Mouse (Mus musculus) spleen, adult 18-20 months (tissue): ENCODE measurements at regions not wholly inside any gene's neighbourhood (a gene's known extent, or its start where the extent isn't known, plus 50 kb on each side); places are given as distances from the start of the nearest gene placed in this dataset.

Experiments used
- DNase-seq, 2 experiments: peaks; one replicate each; pipeline ENCODE4 v3.0.0; 2022; ENCODE audit warnings: mixed read lengths in 2 of 2

- DNase-seq: no peak
These were observed 203.1 kb upstream of the Gm9833 start for GRCm38 (mm10) chr3:9884691-9885354.

- no peak for DNase-seq
These were observed 202.3 kb upstream of the Gm9833 start for GRCm38 (mm10) chr3:9885565-9885964.

- DNase-seq: no peak
These were observed 201.8 kb upstream of the Gm9833 start for GRCm38 (mm10) chr3:9886077-9886476.

- DNase-seq: peak; percentile 59 to 63
These were observed 200.9 kb upstream of the Gm9833 start for GRCm38 (mm10) chr3:9886765-9887626.

GRCm38 (mm10) chr3:9887627-9887994 lies 200.3 kb upstream of the Gm9833 start:
- no peak for DNase-seq

- no peak for DNase-seq
These were observed 199.9 kb upstream of the Gm9833 start for GRCm38 (mm10) chr3:9888051-9888450.

- peak in 1 of 2 experiments; percentile 28 for DNase-seq
These were observed 194.9 kb upstream of the Gm9833 start for GRCm38 (mm10) chr3:9892884-9893494.

GRCm38 (mm10) chr3:9895396-9896135 lies 192.3 kb upstream of the Gm9833 start:
- DNase-seq: peak; percentile 33 to 49

- no peak for DNase-seq
These were observed 191.6 kb upstream of the Gm9833 start for GRCm38 (mm10) chr3:9896303-9896702.

GRCm38 (mm10) chr3:9901663-9902062 lies 186.2 kb upstream of the Gm9833 start:
- no peak for DNase-seq

GRCm38 (mm10) chr3:9913357-9913756 lies 174.6 kb upstream of the Gm9833 start:
- no peak for DNase-seq

- DNase-seq: no peak
These were observed 171.3 kb upstream of the Gm9833 start for GRCm38 (mm10) chr3:9916538-9917106.

- no peak for DNase-seq
These were observed 167.6 kb upstream of the Gm9833 start for GRCm38 (mm10) chr3:9920331-9920730.

- DNase-seq: no peak
These were observed 166.2 kb upstream of the Gm9833 start for GRCm38 (mm10) chr3:9921730-9922129.

- no peak for DNase-seq
These were observed 165.3 kb upstream of the Gm9833 start for GRCm38 (mm10) chr3:9922541-9923046.

GRCm38 (mm10) chr3:9924630-9925029 lies 163.3 kb upstream of the Gm9833 start:
- DNase-seq: no peak

GRCm38 (mm10) chr3:9936853-9937441 lies 151.0 kb upstream of the Gm9833 start:
- no peak for DNase-seq

GRCm38 (mm10) chr3:9938651-9939050 lies 149.3 kb upstream of the Gm9833 start:
- DNase-seq: no peak

GRCm38 (mm10) chr3:9942631-9943030 lies 145.3 kb upstream of the Gm9833 start:
- no peak for DNase-seq

- DNase-seq: peak; percentile 39 to 58
These were observed 140.4 kb upstream of the Gm9833 start for GRCm38 (mm10) chr3:9947357-9948065.

GRCm38 (mm10) chr3:9948114-9948513 lies 139.8 kb upstream of the Gm9833 start:
- DNase-seq: no peak
